Mouse (Mus musculus): ENCODE data around the gene Ovch2. TPM values are rescaled to one million over a fixed set of nuclear protein-coding genes. Genes with fewer than 3 reads are reported as not detected.

Gene Ovch2
- polyA plus RNA-seq, 1 experiment from 2014 or later = not detected

GRCm38 (mm10) chr7:107757308-107758151 is 43.5 kb downstream of the Ovch2 start, which contains the start of gene Cyb5r2:
Gene Cyb5r2, minus strand, starts transcription at chr7:107758032.
- no peak within 1 kb of the TSS for H3K27ac ChIP-seq
- H3K36me3 ChIP-seq (replicated peaks) = no peaks in the 10 kb centered on the region
- no peak within 1 kb of the TSS; the same call in 1 of the 2 replicates for H3K9ac ChIP-seq
- peak within 1 kb of the TSS; percentile 55 for H3K4me2 ChIP-seq
- H3K9me3 ChIP-seq = no peaks in the 10 kb centered on the region
- H3K4me3 ChIP-seq (replicated peaks) = peak within 1 kb of the TSS; percentile 28
- peaks cover 7% of the 10 kb centered on the region; the same call in 1 of the 2 replicates for H3K27me3 ChIP-seq
- H3K4me1 ChIP-seq = peaks cover 7% of the 10 kb centered on the region; the same call in 1 of the 2 replicates
- whole genome bisulfite sequencing = 13% methylated on average over 23 of the region's 23 CpGs
- peak; percentile 71; the same call in 1 of the 2 replicates for ATAC-seq (ENCODE audit: low FRiP score)

GRCm38 (mm10) chr7:107756748-107757147 is 44.3 kb downstream of the Ovch2 start:
- Histone ChIP-seq H3K4me3 (replicated peaks) (no peak overlapping the region), H3K4me1 (peaks cover 7% of the 10 kb centered on the region; the same call in 1 of the 2 replicates), H3K9me3 (no peaks in the 10 kb centered on the region), H3K27me3 (peaks cover 7% of the 10 kb centered on the region; the same call in 1 of the 2 replicates), H3K27ac (no peak overlapping the region), H3K9ac (no peak overlapping the region), H3K4me2 (no peak overlapping the region), H3K36me3 (replicated peaks) (no peaks in the 10 kb centered on the region)
- WGBS = 93% methylated on average over 2 of the region's 2 CpGs
- no peak for ATAC-seq (ENCODE audit: low FRiP score)

GRCm38 (mm10) chr7:107755905-107756304 is 45.1 kb downstream of the Ovch2 start:
- 77% methylated on average over 3 of the region's 3 CpGs for WGBS
- Histone ChIP-seq H3K9ac (no peak overlapping the region), H3K27ac (no peak overlapping the region), H3K4me2 (no peak overlapping the region), H3K36me3 (replicated peaks) (no peaks in the 10 kb centered on the region), H3K4me3 (replicated peaks) (no peak overlapping the region), H3K4me1 (peaks cover 7% of the 10 kb centered on the region; the same call in 1 of the 2 replicates), H3K27me3 (peaks cover 7% of the 10 kb centered on the region; the same call in 1 of the 2 replicates), H3K9me3 (no peaks in the 10 kb centered on the region)
- ATAC-seq (ENCODE audit: low FRiP score) = no peak

GRCm38 (mm10) chr7:107752031-107752520 is 48.9 kb downstream of the Ovch2 start:
- no peak for ATAC-seq (ENCODE audit: low FRiP score)
- Histone ChIP-seq H3K4me1 (no peaks in the 10 kb centered on the region), H3K36me3 (replicated peaks) (no peaks in the 10 kb centered on the region), H3K9me3 (no peaks in the 10 kb centered on the region), H3K27ac (no peak overlapping the region), H3K27me3 (no peaks in the 10 kb centered on the region), H3K4me3 (replicated peaks) (no peak overlapping the region), H3K9ac (no peak overlapping the region), H3K4me2 (no peak overlapping the region)
- 76% methylated on average over 10 of the region's 10 CpGs for WGBS

DNA sequence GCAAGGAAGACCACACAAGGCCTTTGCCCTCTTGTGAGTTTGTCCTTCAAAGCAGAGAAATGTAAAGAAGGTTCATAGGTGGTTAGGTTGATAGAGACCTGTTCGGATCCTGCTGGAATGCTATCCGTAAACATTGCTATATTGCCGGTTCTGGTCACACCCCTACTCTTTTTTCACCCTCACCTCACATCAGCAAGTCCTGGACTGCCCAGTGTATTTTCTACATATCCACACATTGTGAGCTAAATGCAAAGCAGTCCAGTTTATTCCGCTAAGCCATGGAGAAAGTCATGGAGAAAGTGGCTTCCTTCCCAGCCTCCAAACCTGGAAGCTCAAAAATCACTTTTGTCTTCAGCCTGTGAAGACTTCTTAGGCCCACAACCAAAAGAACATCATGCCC is 51.3 kb downstream of the Ovch2 start:
- no peaks in the 10 kb centered on the region for H3K27me3 ChIP-seq
- H3K4me3 ChIP-seq (replicated peaks) = no peak overlapping the region
- no peak overlapping the region for H3K4me2 ChIP-seq
- H3K9me3 ChIP-seq = no peaks in the 10 kb centered on the region
- 89% methylated on average over 4 of the region's 4 CpGs for WGBS
- H3K27ac ChIP-seq = no peak overlapping the region
- no peak for ATAC-seq (ENCODE audit: low FRiP score)
- H3K9ac ChIP-seq = no peak overlapping the region
- no peaks in the 10 kb centered on the region for H3K4me1 ChIP-seq
- no peaks in the 10 kb centered on the region for H3K36me3 ChIP-seq (replicated peaks)

GRCm38 (mm10) chr7:107749270-107749669 is 51.7 kb downstream of the Ovch2 start:
- ATAC-seq (ENCODE audit: low FRiP score) = peak; percentile 53; the same call in 1 of the 2 replicates
- H3K4me1 ChIP-seq = no peaks in the 10 kb centered on the region
- H3K4me3 ChIP-seq (replicated peaks) = no peak overlapping the region
- H3K36me3 ChIP-seq (replicated peaks) = no peaks in the 10 kb centered on the region
- 2% methylated on average over 3 of the region's 3 CpGs for WGBS
- H3K27me3 ChIP-seq = no peaks in the 10 kb centered on the region
- H3K4me2 ChIP-seq = no peak overlapping the region
- no peak overlapping the region for H3K9ac ChIP-seq
- H3K27ac ChIP-seq = no peak overlapping the region
- no peaks in the 10 kb centered on the region for H3K9me3 ChIP-seq

GRCm38 (mm10) chr7:107747954-107748353 is 53.1 kb downstream of the Ovch2 start:
- Histone ChIP-seq H3K9me3 (no peaks in the 10 kb centered on the region), H3K4me3 (replicated peaks) (no peak overlapping the region), H3K9ac (no peak overlapping the region), H3K27me3 (no peaks in the 10 kb centered on the region), H3K36me3 (replicated peaks) (no peaks in the 10 kb centered on the region), H3K4me2 (no peak overlapping the region), H3K27ac (no peak overlapping the region), H3K4me1 (no peaks in the 10 kb centered on the region)
- ATAC-seq (ENCODE audit: low FRiP score) = peak; percentile 33; the same call in 1 of the 2 replicates
- 13% methylated on average over 2 of the region's 2 CpGs for WGBS

- no peaks in the 10 kb centered on the region for H3K36me3 ChIP-seq (replicated peaks)
- H3K4me3 ChIP-seq (replicated peaks) = no peak overlapping the region
- no peaks in the 10 kb centered on the region for H3K9me3 ChIP-seq
- 89% methylated on average over 9 of the region's 9 CpGs for WGBS
- H3K9ac ChIP-seq = no peak overlapping the region
- no peak overlapping the region for H3K27ac ChIP-seq
- no peak for ATAC-seq (ENCODE audit: low FRiP score)
- H3K27me3 ChIP-seq = no peaks in the 10 kb centered on the region
- no peaks in the 10 kb centered on the region for H3K4me1 ChIP-seq
- no peak overlapping the region for H3K4me2 ChIP-seq
Observed at GRCm38 (mm10) chr7:107747476-107747875, 53.5 kb downstream of the Ovch2 start.

- H3K27me3 ChIP-seq = no peaks in the 10 kb centered on the region
- H3K9ac ChIP-seq = no peak overlapping the region
- H3K36me3 ChIP-seq (replicated peaks) = no peaks in the 10 kb centered on the region
- H3K4me3 ChIP-seq (replicated peaks) = no peak overlapping the region
- no peak overlapping the region for H3K4me2 ChIP-seq
- WGBS = 92% methylated on average over 8 of the region's 8 CpGs
- H3K4me1 ChIP-seq = no peaks in the 10 kb centered on the region
- ATAC-seq (ENCODE audit: low FRiP score) = no peak
- H3K9me3 ChIP-seq = no peaks in the 10 kb centered on the region
- H3K27ac ChIP-seq = no peak overlapping the region
Observed at GRCm38 (mm10) chr7:107746036-107746435, 55.0 kb downstream of the Ovch2 start.

GRCm38 (mm10) chr7:107745111-107745510 is 55.9 kb downstream of the Ovch2 start:
- WGBS = 78% methylated on average over 2 of the region's 2 CpGs
- no peak for ATAC-seq (ENCODE audit: low FRiP score)

GRCm38 (mm10) chr7:107744454-107744853 is 56.6 kb downstream of the Ovch2 start:
- H3K9me3 ChIP-seq = no peaks in the 10 kb centered on the region
- ATAC-seq (ENCODE audit: low FRiP score) = no peak
- no peaks in the 10 kb centered on the region for H3K4me1 ChIP-seq
- no peaks in the 10 kb centered on the region for H3K27me3 ChIP-seq
- H3K27ac ChIP-seq = no peak overlapping the region
- H3K36me3 ChIP-seq (replicated peaks) = no peaks in the 10 kb centered on the region
- 89% methylated on average over 4 of the region's 4 CpGs for WGBS
- no peak overlapping the region for H3K4me3 ChIP-seq (replicated peaks)
- H3K4me2 ChIP-seq = no peak overlapping the region
- no peak overlapping the region for H3K9ac ChIP-seq

More at GRCm38 (mm10) chr7:107745111-107745510, 55.9 kb downstream of the Ovch2 start:
- H3K27ac ChIP-seq = no peak overlapping the region
- H3K27me3 ChIP-seq = no peaks in the 10 kb centered on the region
- H3K4me2 ChIP-seq = no peak overlapping the region
- no peaks in the 10 kb centered on the region for H3K9me3 ChIP-seq
- no peaks in the 10 kb centered on the region for H3K36me3 ChIP-seq (replicated peaks)
- no peaks in the 10 kb centered on the region for H3K4me1 ChIP-seq
- H3K4me3 ChIP-seq (replicated peaks) = no peak overlapping the region
- no peak overlapping the region for H3K9ac ChIP-seq

- Histone ChIP-seq H3K9ac (no peak overlapping the region), H3K9me3 (no peaks in the 10 kb centered on the region), H3K4me2 (no peak overlapping the region), H3K27ac (no peak overlapping the region), H3K4me3 (replicated peaks) (no peak overlapping the region), H3K4me1 (no peaks in the 10 kb centered on the region), H3K27me3 (no peaks in the 10 kb centered on the region), H3K36me3 (replicated peaks) (no peaks in the 10 kb centered on the region)
- WGBS = 90% methylated on average over 10 of the region's 10 CpGs
- no peak for ATAC-seq (ENCODE audit: low FRiP score)
Observed at GRCm38 (mm10) chr7:107742963-107743465, 58.0 kb downstream of the Ovch2 start.
